Comparison of ENCODE assay signal across 19 mouse cellular contexts in the genomic region with DNA sequence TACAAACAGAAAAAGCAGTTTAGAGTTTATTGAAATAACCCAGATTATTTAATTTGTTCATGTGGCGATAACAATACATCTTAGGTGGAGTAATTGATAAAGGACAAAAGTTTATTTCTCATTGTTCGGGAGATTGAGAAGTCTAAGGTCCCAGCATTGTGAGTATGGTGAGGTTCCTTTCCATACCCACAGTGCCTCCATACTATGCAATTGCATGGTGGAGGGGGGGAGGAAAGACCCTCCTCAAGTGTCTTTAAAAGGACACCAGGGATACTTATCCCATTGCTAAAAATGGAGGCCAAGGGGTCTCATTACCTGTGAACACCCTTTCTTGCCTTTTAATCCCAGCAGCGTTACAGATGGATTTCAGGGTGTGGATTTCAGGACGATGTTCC. TPM values are rescaled to one million over a fixed set of nuclear protein-coding genes. Genes with fewer than 3 reads are reported as not detected.
DNase-seq lines count a peak whose midpoint lies in the region; ATAC-seq and TF ChIP-seq lines count a peak whose summit lies in the region.
"Had no signal": no experiment of that assay in that cellular context is flagged by ENCODE, and none has a peak within 500 bp of the region (broad histone marks: within the 10 kb centered on the region; RNA-seq: fewer than 3 reads in every experiment).

No protein-coding gene starts in this region.

- H3K27ac ChIP-seq in forebrain, embryonic 14.5 days (ENCODE audit: low read depth, low read length), result no peak overlapping the region
- no peak overlapping the region for H3K27ac ChIP-seq in forebrain, embryonic 16.5 days (ENCODE audit: low read length)
- no peak overlapping the region for H3K27ac ChIP-seq in layer of hippocampus, adult 2 months
- no peak overlapping the region for H3K27ac ChIP-seq in hindbrain, postnatal 0 days
- no peak overlapping the region for H3K27ac ChIP-seq in midbrain, embryonic 16.5 days (ENCODE audit: low read length)
- H3K27ac ChIP-seq: heart, adult 2 months; limb, embryonic 12.5 days; macrophage had no signal

- no peaks in the 10 kb centered on the region for H3K36me3 ChIP-seq in forebrain, embryonic 14.5 days (ENCODE audit: control insufficient read depth, insufficient read depth, low read length)
- H3K36me3 ChIP-seq in forebrain, embryonic 16.5 days (ENCODE audit: control insufficient read depth, insufficient read depth), result no peaks in the 10 kb centered on the region
- H3K36me3 ChIP-seq in hindbrain, postnatal 0 days (ENCODE audit: insufficient read depth, low read length), result no peaks in the 10 kb centered on the region
- H3K36me3 ChIP-seq in midbrain, embryonic 16.5 days (ENCODE audit: control insufficient read depth, insufficient read depth, low read length), result no peaks in the 10 kb centered on the region

- H3K4me2 ChIP-seq in forebrain, embryonic 14.5 days (ENCODE audit: low read length), result no peak overlapping the region
- no peak overlapping the region; the same call in 1 of the 2 replicates for H3K4me2 ChIP-seq in forebrain, embryonic 16.5 days (ENCODE audit: low read length)
- H3K4me2 ChIP-seq in hindbrain, postnatal 0 days (ENCODE audit: low read depth, low read length), result peak overlapping the region; percentile 56; the same call in 1 of the 2 replicates
- peak overlapping the region; percentile 42 for H3K4me2 ChIP-seq in midbrain, embryonic 16.5 days (ENCODE audit: low read length)
- H3K4me2 ChIP-seq: limb, embryonic 12.5 days; liver, embryonic 11.5 days had no signal

- H3K4me1 ChIP-seq in forebrain, embryonic 14.5 days (ENCODE audit: control insufficient read depth, insufficient read depth, low read length), result no peaks in the 10 kb centered on the region
- H3K4me1 ChIP-seq in forebrain, embryonic 16.5 days (replicated peaks; ENCODE audit: control insufficient read depth, insufficient read depth, low read length), result peaks cover 6% of the 10 kb centered on the region
- peaks cover 4% of the 10 kb centered on the region; the same call in 1 of the 2 replicates for H3K4me1 ChIP-seq in hindbrain, postnatal 0 days (ENCODE audit: insufficient read depth, low read length)
- peaks cover 9% of the 10 kb centered on the region for H3K4me1 ChIP-seq in midbrain, embryonic 16.5 days (ENCODE audit: control insufficient read depth, insufficient read depth, low read length)
- H3K4me1 ChIP-seq: limb, embryonic 12.5 days had no signal

- no peak overlapping the region for H3K4me3 ChIP-seq in forebrain, embryonic 14.5 days (ENCODE audit: low read depth, low read length)
- no peak overlapping the region for H3K4me3 ChIP-seq in forebrain, embryonic 16.5 days (replicated peaks; ENCODE audit: low read length)
- H3K4me3 ChIP-seq in layer of hippocampus, adult 2 months, result peak overlapping the region; percentile 38; the same call in 1 of the 2 replicates
- H3K4me3 ChIP-seq in hindbrain, postnatal 0 days (ENCODE audit: low read length), result no peak overlapping the region
- H3K4me3 ChIP-seq in midbrain, embryonic 16.5 days (ENCODE audit: low read depth, low read length), result no peak overlapping the region
- H3K4me3 ChIP-seq: heart, adult 2 months; limb, embryonic 12.5 days had no signal

- H3K27me3 ChIP-seq in forebrain, embryonic 14.5 days (replicated peaks; ENCODE audit: control insufficient read depth, insufficient read depth, low read length), result no peaks in the 10 kb centered on the region
- no peaks in the 10 kb centered on the region for H3K27me3 ChIP-seq in forebrain, embryonic 16.5 days (replicated peaks; ENCODE audit: control insufficient read depth, insufficient read depth, low read length)
- no peaks in the 10 kb centered on the region for H3K27me3 ChIP-seq in hindbrain, postnatal 0 days (ENCODE audit: insufficient read depth, low read length)
- no peaks in the 10 kb centered on the region for H3K27me3 ChIP-seq in midbrain, embryonic 16.5 days (ENCODE audit: control insufficient read depth, insufficient read depth, low read depth, low read length)

- H3K9me3 ChIP-seq in forebrain, embryonic 14.5 days (replicated peaks; ENCODE audit: control insufficient read depth, low read length), result no peaks in the 10 kb centered on the region
- H3K9me3 ChIP-seq in forebrain, embryonic 16.5 days (ENCODE audit: control insufficient read depth, low read length), result no peaks in the 10 kb centered on the region
- H3K9me3 ChIP-seq in hindbrain, postnatal 0 days (ENCODE audit: low read length), result no peaks in the 10 kb centered on the region
- H3K9me3 ChIP-seq in midbrain, embryonic 16.5 days (replicated peaks; ENCODE audit: control insufficient read depth, low read length, poor library complexity, severe bottlenecking), result no peaks in the 10 kb centered on the region
- H3K9me3 ChIP-seq: limb, embryonic 12.5 days had no signal

- DNase-seq in forebrain, embryonic 14.5 days (ENCODE audit: low spot score), result no peak
- DNase-seq in layer of hippocampus, adult 2 months (ENCODE audit: low spot score in 2 of 2), result no peak
- no peak for DNase-seq in layer of hippocampus, adult 9-11 months
- DNase-seq in hindbrain, postnatal 0 days (ENCODE audit: low spot score), result no peak
- DNase-seq in kidney, adult 18-20 months, result no peak

- 81% methylated on average over 4 of the region's 4 CpGs for WGBS in forebrain, embryonic 14.5 days
- WGBS in forebrain, embryonic 16.5 days, result 85% methylated on average over 4 of the region's 4 CpGs
- WGBS in hindbrain, postnatal 0 days, result 78% methylated on average over 4 of the region's 4 CpGs
- 75% methylated on average over 4 of the region's 4 CpGs for WGBS in midbrain, embryonic 16.5 days

- peak; percentile 29; the same call in 1 of the 2 replicates for ATAC-seq in forebrain, embryonic 14.5 days
- ATAC-seq in forebrain, embryonic 16.5 days, result no peak
- ATAC-seq in hindbrain, postnatal 0 days, result no peak
- 0 out of 2 replicates have a peak, but pooled peaks have one; percentile 12 for ATAC-seq in midbrain, embryonic 16.5 days
- ATAC-seq: liver, postnatal 0 days had no signal

- H3K9ac ChIP-seq in forebrain, embryonic 14.5 days (ENCODE audit: low read length), result no peak overlapping the region
- no peak overlapping the region for H3K9ac ChIP-seq in forebrain, embryonic 16.5 days (replicated peaks; ENCODE audit: low read depth, low read length)
- H3K9ac ChIP-seq in hindbrain, postnatal 0 days (replicated peaks; ENCODE audit: low read length), result no peak overlapping the region
- no peak overlapping the region for H3K9ac ChIP-seq in midbrain, embryonic 16.5 days (ENCODE audit: low read depth, low read length)
- H3K9ac ChIP-seq: limb, embryonic 12.5 days; liver, postnatal 0 days had no signal

- TF ChIP-seq CTCF in layer of hippocampus, adult 2 months (conservative IDR thresholded peaks at IDR 0.05), result no peak
- no peak for TF ChIP-seq CTCF in hindbrain, postnatal 0 days (IDR thresholded peaks at IDR 0.05; ENCODE audit: low read depth)

RNA-seq across cellular contexts. Expression of a gene that starts 15.1 kb away (rescaled TPM):
- polyA plus RNA-seq in forebrain, embryonic 14.5 days (2014; fragmentation: Nextera tagmentation; extraction: Ambion mirVana), result 0.17 TPM in 1 of 2 replicates, not detected in the other
- polyA plus RNA-seq in forebrain, embryonic 16.5 days (2015; fragmentation: Nextera tagmentation; extraction: Ambion mirVana), result 0.21 and 0.22 TPM in 2 replicates
- not detected for total RNA-seq in layer of hippocampus, adult 2 months (2021)
- total RNA-seq in hindbrain, postnatal 0 days (2014; rRNA removed), result not detected in 2 replicates
- polyA plus RNA-seq in hindbrain, postnatal 0 days (2015; fragmentation: Nextera tagmentation; extraction: Ambion mirVana), result 0.38 and 0.53 TPM in 2 replicates
- 0.39 and 0.49 TPM in 2 replicates for polyA plus RNA-seq in midbrain, embryonic 16.5 days (2015; fragmentation: Nextera tagmentation; extraction: Ambion mirVana)
- total RNA-seq: adrenal gland, adult 18-20 months; adrenal gland, postnatal 36 days; common myeloid progenitor, adult 5-6 weeks; gastrocnemius, postnatal 36 days; heart, adult 2 months; heart, postnatal 25 days had no signal
- polyA plus RNA-seq: heart, embryonic 14.5 days; limb, embryonic 12.5 days; liver, postnatal 0 days; lung, postnatal 0 days; macrophage had no signal

RNA-seq across cellular contexts. Expression of a gene that starts 55.9 kb away (rescaled TPM):
- polyA plus RNA-seq in forebrain, embryonic 14.5 days (2014; fragmentation: Nextera tagmentation; extraction: Ambion mirVana), result 2.4 and 2.8 TPM in 2 replicates
- polyA plus RNA-seq in forebrain, embryonic 16.5 days (2015; fragmentation: Nextera tagmentation; extraction: Ambion mirVana), result 1.6 and 1.7 TPM in 2 replicates
- 10 to 100 TPM; 14.1 to 17.1 TPM for total RNA-seq in layer of hippocampus, adult 2 months (2021)
- total RNA-seq in hindbrain, postnatal 0 days (2014; rRNA removed), result 2.5 and 2.9 TPM in 2 replicates
- 1.6 and 1.8 TPM in 2 replicates for polyA plus RNA-seq in hindbrain, postnatal 0 days (2015; fragmentation: Nextera tagmentation; extraction: Ambion mirVana)
- polyA plus RNA-seq in midbrain, embryonic 16.5 days (2015; fragmentation: Nextera tagmentation; extraction: Ambion mirVana), result 1.0 and 1.7 TPM in 2 replicates
- total RNA-seq: common myeloid progenitor, adult 5-6 weeks had no signal

Comparison
In these comparisons a context has a peak if more than half of its experiments do, and no peak if none do; other contexts are left out.
1. ATAC-seq: peak in forebrain, embryonic 14.5 days (single experiment) and midbrain, embryonic 16.5 days (single experiment); none in forebrain, embryonic 16.5 days (single experiment) and hindbrain, postnatal 0 days (single experiment).
2. H3K4me2 ChIP-seq: peak in hindbrain, postnatal 0 days (single experiment) and midbrain, embryonic 16.5 days (single experiment); none in forebrain, embryonic 14.5 days (single experiment) and forebrain, embryonic 16.5 days (single experiment).